Mouse (Mus musculus): ENCODE results near the gene Trmt5.

Trmt5 gene

DNA sequence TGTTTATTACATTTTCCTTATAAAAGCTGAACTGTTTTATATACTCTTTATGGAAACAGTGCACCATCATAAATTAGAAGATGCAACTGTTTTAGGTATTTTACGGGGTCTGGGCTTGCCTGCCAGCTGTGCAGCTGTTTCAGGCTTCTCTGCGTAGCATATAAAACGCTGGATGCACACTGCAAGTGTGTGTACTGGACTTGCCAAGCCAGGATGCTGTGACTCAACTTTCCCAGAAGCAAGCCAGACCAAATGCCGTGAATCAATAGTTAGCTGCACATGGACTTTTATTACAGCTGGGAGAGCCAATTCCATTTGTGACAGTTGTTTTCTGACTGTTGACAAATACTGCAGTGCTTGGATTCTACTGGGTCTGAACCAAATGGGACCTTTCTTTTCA lies 16.6 kb downstream of the Trmt5 start:
- peak in 1 of 2 experiments; percentile 30 for DNase-seq (ENCODE audit: low spot score in 2 of 2)

DNA sequence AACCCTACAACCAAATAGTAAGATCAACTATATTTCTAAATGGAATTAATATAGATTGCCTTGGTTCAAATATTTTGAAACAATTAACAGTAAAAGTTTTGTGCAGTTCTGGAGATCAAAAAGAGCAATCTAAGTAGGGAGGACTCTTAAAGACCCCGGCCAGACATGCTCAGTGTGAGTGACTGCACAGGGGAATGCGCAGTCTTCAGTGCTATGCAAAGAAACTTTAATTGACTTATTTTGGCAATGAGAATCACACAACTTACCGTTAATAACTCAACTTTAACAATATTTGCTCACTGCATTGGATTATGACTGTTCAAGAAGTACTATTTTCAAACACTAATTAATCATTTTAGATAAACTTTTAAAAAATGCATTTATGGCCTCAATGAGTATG lies 17.0 kb downstream of the Trmt5 start:
- no peak for DNase-seq (ENCODE audit: low spot score in 2 of 2)

DNA sequence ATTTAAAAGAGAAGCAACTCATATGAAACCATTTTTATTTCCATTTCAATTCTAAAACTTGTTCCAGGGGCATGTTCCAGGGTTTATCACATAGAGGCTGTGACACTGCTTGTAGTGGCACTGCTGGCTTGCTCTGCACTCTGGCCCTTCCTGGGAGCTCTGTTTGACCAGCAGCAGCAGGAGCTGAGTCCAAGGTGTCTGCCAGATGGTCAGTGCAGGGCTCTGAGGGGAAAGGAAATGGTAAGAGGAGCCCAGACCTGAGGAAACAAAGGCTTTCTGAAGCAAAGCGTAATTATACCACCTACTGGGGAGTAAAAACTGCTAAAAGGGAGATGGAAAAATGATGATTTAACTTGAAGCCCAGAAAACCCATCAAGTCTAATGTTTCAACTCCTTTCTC lies 18.0 kb downstream of the Trmt5 start:
- DNase-seq (ENCODE audit: low spot score in 2 of 2) = no peak

GRCm38 (mm10) chr12:73266597-73266996 lies 19.9 kb downstream of the Trmt5 start:
- no peak for DNase-seq (ENCODE audit: low spot score in 2 of 2)

- no peak for DNase-seq (ENCODE audit: low spot score in 2 of 2)
Measured at GRCm38 (mm10) chr12:73265381-73265978, 21.0 kb downstream of the Trmt5 start.

DNA sequence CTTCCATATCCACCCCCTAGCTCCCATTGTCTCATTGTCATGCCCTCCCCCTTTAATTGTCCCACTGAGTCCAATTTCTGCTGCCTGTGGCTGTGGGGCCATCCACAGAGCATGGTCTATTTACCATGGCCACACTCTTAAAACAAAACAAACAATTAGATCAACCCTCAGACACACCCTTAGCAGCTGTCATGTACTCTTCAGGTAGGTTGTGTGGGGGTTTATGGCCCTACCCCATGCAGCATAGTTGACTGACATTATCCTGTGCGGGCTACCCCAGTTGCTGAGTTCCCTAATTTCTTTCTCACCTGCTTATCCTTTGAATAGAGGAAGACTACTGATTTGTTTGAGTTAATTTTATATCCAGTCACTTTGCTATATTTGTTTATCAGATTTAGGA lies 26.2 kb downstream of the Trmt5 start:
- DNase-seq (ENCODE audit: low spot score in 2 of 2) = no peak

GRCm38 (mm10) chr12:73259269-73259668 lies 27.2 kb downstream of the Trmt5 start:
- no peak for DNase-seq (ENCODE audit: low spot score in 2 of 2)

DNA sequence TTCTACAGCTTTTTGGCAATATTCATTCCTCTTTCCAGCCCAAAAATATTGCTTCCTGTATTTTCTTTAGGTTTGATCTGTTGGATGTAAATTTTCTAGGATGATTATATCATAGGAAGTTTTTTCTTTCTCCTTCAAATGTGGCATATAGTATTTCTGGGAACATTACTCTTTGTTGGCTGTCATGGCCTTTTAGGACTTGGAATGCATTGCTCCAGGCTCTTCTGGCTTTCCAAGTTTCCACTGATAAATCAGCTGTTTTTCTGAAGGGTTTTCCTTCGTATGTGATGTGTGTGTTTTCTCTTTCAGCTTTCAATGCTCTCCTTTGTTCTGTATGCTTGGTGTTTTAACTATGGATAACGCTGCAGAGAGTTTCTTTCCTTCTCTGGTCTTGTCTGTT lies 31.5 kb downstream of the Trmt5 start:
- no peak for DNase-seq (ENCODE audit: low spot score in 2 of 2)

- DNase-seq (ENCODE audit: low spot score in 2 of 2) = no peak
Measured at GRCm38 (mm10) chr12:73245687-73246086, 40.8 kb downstream of the Trmt5 start.

- no peak for DNase-seq (ENCODE audit: low spot score in 2 of 2)
Measured at GRCm38 (mm10) chr12:73241960-73242359, 44.5 kb downstream of the Trmt5 start.

- DNase-seq (ENCODE audit: low spot score in 2 of 2) = no peak
Measured at GRCm38 (mm10) chr12:73232586-73232985, 53.9 kb downstream of the Trmt5 start.

DNA sequence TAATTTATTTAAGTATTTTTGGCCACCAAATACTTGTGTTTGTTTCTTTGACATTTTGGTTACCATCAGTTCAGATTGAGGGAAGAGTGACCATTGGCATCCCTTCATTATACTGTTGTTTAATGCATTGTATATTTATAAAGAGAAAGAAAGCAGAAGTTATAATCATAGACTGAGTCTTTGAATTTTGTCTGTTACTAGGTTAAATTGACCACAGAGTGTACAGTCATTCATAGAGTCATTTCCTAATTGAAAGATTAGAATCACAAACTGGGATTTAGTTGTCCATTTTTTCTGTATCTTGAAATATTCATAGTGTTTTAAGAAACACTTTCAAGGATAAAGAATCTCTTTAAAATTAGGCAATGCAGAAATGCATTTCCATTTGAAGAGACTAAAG lies 55.0 kb downstream of the Trmt5 start:
- no peak for DNase-seq (ENCODE audit: low spot score in 2 of 2)

GRCm38 (mm10) chr12:73230196-73230595 lies 56.3 kb downstream of the Trmt5 start:
- DNase-seq (ENCODE audit: low spot score in 2 of 2) = no peak

Measured in urinary bladder, adult 18-20 months (tissue).